Mouse (Mus musculus) ES-E14 (cell line): Measurements from ENCODE around the gene Mgea5. TPM values are rescaled to one million over a fixed set of nuclear protein-coding genes. Genes with fewer than 3 reads are reported as not detected.

Experiments
- DNase-seq: peaks from one replicate; pipeline ENCODE4 v3.0.0-alpha.2; 2013; ENCODE audit warnings: low read depth, low spot score
- H3K27ac ChIP-seq: 2 replicates; pipeline ENCODE4 v1.5.1; 2012; ENCODE audit warnings: low read depth, mild to moderate bottlenecking, low read length, moderate library complexity, mixed read lengths; ENCODE audit not compliant: poor library complexity, insufficient read depth, severe bottlenecking
- H3K36me3 ChIP-seq: 2 replicates; pipeline ENCODE4 v1.6.1; 2012; ENCODE audit warnings: mild to moderate bottlenecking, low read length, moderate library complexity, mixed read lengths; ENCODE audit not compliant: control insufficient read depth, poor library complexity, insufficient read depth, severe bottlenecking
- H3K4me1 ChIP-seq, 2 experiments: fragments of 150-350 bp in 1 of 2; sonication (generic) in 1 of 2; 2 replicates each; pipeline ENCODE4 v1.6.1; 2012; ENCODE audit warnings: low read length in 2 of 2, mild to moderate bottlenecking in 1 of 2, mixed read lengths in 1 of 2; ENCODE audit not compliant: control insufficient read depth in 2 of 2, insufficient read depth in 2 of 2, poor library complexity in 1 of 2
- H3K4me3 ChIP-seq, 2 experiments: fragments of 150-350 bp in 1 of 2; sonication (generic) in 1 of 2; 2 replicates each; pipeline ENCODE4 v1.5.1; 2012; ENCODE audit warnings: low read length in 2 of 2, low read depth in 1 of 2, mild to moderate bottlenecking in 1 of 2, mixed read lengths in 1 of 2; ENCODE audit not compliant: insufficient read depth in 1 of 2, poor library complexity in 1 of 2, severe bottlenecking in 1 of 2
- H3K9ac ChIP-seq: 2 replicates; pipeline ENCODE4 v1.6.1; 2012; ENCODE audit warnings: low read depth, mild to moderate bottlenecking, low read length, mixed read lengths; ENCODE audit not compliant: poor library complexity, insufficient read depth, severe bottlenecking
- H3K9me3 ChIP-seq: fragments of 150-350 bp; sonication (generic); 2 replicates; pipeline ENCODE4 v1.6.1; 2012; ENCODE audit warnings: low read depth, mild to moderate bottlenecking, low read length; ENCODE audit not compliant: control insufficient read depth, insufficient read depth
- CHD2 ChIP-seq: IDR thresholded peaks from 2 replicates; pipeline ENCODE4 v1.6.1; 2014; ENCODE audit warnings: mild to moderate bottlenecking, low read depth, low read length, inconsistent platforms
- HCFC1 ChIP-seq: IDR thresholded peaks from 2 replicates; pipeline ENCODE4 v1.6.1; 2012; ENCODE audit warnings: low read length, inconsistent platforms, borderline replicate concordance; ENCODE audit not compliant: insufficient read depth
- MAFK ChIP-seq: IDR thresholded peaks from 2 replicates; pipeline ENCODE4 v1.6.1; 2014; ENCODE audit warnings: mild to moderate bottlenecking, low read depth, low read length, inconsistent platforms; ENCODE audit not compliant: insufficient read depth
- ZC3H11A ChIP-seq: IDR thresholded peaks from 2 replicates; pipeline ENCODE4 v1.6.1; 2012; ENCODE audit warnings: low read depth, mild to moderate bottlenecking, inconsistent platforms, low read length, borderline replicate concordance
- ZNF384 ChIP-seq: IDR thresholded peaks from 2 replicates; pipeline ENCODE4 v1.6.1; 2012; ENCODE audit warnings: low read depth, low read length, inconsistent platforms
- in situ Hi-C, 2 experiments: fragments of 600-800 bp; cut with MboI; formaldehyde crosslinking; loops; one replicate each; pipeline ENCODE4 v1.15.1; 2025; ENCODE audit warnings: low sequenced_read_pairs in 2 of 2, inconsistent platforms in 1 of 2; ENCODE audit not compliant: unreplicated experiment in 2 of 2
- total RNA-seq: library from RNA; depleted of rRNA; stranded (reverse); fragments of 300-350 nt; gene quantifications from 2 replicates; pipeline ENCODE4 v1.2.3, GENCODE M21; 2012

Mgea5 gene
- total RNA-seq, 1 experiment: 94.7 TPM

DNA sequence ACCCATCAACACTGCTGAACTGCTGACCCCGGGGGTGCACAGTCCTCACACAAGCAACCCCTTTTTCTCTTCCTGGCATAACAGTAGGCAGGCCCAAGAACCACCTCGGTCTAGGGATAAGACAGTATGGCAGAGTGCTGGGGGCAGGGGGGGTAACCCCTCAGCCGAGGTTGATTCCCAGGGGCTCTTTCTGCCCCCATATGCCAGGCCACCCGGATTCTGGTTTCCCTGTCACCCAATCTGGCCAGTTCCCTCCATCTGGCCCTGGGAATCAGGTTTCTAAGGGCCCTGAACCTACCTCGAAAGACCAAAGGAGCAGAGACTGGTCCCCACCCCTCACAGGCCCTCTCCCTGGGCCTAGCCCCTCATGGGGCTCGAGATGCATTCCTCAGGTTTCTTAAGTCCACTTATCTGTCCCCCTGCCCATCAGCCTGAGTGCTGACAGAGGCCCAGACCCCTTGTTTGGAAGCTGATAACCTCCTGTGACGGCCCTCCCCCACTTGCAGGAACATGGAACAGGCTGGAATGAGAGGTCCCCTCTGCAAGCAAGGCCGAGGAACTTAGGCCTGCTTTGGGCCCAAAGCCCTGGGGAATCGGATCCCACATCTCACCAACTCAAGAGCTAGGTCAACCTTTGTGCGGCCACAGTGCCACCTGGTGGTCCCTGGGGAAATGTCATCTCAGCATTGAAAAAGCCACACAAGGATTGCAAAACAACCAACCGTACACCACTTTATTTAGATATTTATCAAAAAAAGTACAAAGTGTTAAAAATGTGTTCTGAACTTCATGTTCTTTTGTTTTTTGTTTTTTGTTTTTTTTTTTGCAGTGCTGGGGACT, 36.4 kb downstream of the Mgea5 start:
- TF ChIP-seq CHD2: no peak
- TF ChIP-seq HCFC1: no peak
- TF ChIP-seq MAFK: peak; percentile 66
- TF ChIP-seq ZC3H11A: peak; percentile 34; the same call in 1 of the 2 replicates
- no peak for TF ChIP-seq ZNF384
- Histone ChIP-seq H3K4me1 (peaks cover 2 to 24% of the 10 kb centered on the region in 2 experiments; a peak in 2 of 4 replicates), H3K9ac (no peak overlapping the region), H3K36me3 (peaks cover 10% of the 10 kb centered on the region), H3K4me3 (no peak overlapping the region), H3K9me3 (no peaks in the 10 kb centered on the region), H3K27ac (no peak overlapping the region)
- in situ Hi-C loops: loop anchor here (5.0 to 10.0 kb wide), 3 partner anchors 172 to 525 kb away; no protein-coding TSS in a partner anchor
- DNase-seq: peak; percentile 88

DNA sequence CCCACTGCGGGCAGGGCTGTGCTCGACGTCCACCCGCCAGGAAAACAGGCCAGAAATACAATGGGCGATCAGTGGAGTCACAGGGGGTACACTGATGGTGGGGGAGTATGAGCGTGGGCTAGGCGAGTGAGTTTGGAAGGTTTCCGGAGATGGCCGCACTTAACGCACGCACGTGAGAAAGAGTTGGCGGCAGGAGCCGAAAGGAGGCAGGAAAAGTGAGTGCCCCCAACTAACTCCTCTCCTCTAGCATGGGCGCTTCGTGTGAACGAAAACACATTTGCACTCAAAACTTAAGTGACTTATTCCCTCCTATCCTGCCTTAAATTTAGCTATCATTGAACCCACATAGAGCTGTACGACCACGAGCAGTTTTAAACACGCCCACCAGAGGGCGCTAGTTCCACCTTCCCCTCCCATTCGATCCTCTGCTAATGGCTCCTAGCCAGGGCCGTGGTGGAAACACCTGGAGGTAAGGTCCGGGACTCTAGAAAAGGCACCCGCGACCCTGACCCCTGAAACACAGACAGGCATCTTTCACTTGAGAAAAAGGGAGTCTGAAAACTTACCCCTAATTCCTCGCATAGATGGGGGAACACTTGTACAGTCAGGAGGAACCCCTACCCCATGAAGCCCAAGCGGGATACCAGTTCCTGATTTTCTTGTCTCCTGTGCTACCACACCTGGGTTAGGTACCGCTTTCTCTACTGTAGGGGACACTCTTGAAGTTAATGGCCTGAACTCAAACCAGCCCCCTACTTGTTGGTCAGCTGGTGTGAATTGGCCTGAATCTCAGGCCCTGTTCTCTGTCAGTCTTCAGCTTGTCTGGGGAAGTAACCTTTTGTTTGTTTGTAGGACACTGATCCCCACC, 37.2 kb downstream of the Mgea5 start:
- no peak overlapping the region for H3K27ac ChIP-seq
- no peak overlapping the region for H3K9ac ChIP-seq
- peaks cover 6% of the 10 kb centered on the region for H3K36me3 ChIP-seq
- TF ChIP-seq ZNF384: no peak
- TF ChIP-seq HCFC1: no peak
- TF ChIP-seq MAFK: no peak
- TF ChIP-seq ZC3H11A: no peak
- no peak for TF ChIP-seq CHD2
- peak overlapping the region; percentile 15 to 25; a peak in 1 of 4 replicates for H3K4me3 ChIP-seq
- DNase-seq: peak; percentile 79
- peaks cover 2 to 24% of the 10 kb centered on the region in 2 experiments; a peak in 2 of 4 replicates for H3K4me1 ChIP-seq
- H3K9me3 ChIP-seq: no peaks in the 10 kb centered on the region
- in situ Hi-C loops: loop anchor here (5.0 to 10.0 kb wide), 3 partner anchors 172 to 524 kb away; no protein-coding TSS in a partner anchor

DNA sequence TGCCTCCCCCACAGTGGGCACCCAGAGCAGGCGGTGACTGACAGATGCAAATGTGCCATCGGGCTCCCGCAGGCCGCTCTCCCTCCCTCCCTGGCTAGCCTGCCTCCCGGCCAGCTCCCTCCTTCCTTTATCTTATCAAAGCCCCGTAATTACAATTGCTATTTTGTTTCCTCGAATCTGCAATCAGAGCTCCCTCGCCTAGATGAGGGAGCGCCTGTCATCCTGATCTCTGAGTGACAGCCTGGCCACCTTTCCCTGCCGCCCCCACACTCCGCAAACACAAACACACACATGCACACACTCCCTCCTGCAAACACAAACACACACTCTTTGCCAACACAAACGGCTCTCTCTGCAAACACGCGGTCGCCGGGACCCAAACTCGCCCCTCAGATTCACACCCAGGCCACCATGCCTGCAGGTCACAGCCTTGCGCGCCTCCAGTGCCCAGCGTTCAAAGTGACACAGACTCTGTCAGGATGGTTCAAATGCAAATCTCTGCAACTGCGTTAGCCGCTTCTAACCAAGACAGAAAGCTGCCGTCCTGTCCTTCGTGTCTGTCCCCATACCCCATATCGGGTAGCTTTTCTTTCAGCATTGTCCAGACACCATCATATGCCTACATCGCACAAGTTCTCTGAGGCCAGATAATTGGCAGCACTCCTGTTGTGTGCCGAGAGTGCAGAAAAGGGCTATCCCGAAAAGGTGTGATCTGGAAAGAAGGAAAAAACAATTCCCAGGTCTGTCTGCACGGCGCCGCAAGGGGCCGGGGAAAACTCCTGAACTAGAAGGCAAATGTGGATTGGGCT, 38.1 kb downstream of the Mgea5 start:
- no peak for DNase-seq
- H3K4me1 ChIP-seq: peaks cover 2 to 27% of the 10 kb centered on the region in 2 experiments; a peak in 2 of 4 replicates
- H3K9me3 ChIP-seq: no peaks in the 10 kb centered on the region
- peak overlapping the region; percentile 0 to 25; a peak in 1 of 4 replicates for H3K4me3 ChIP-seq
- no peak overlapping the region for H3K9ac ChIP-seq
- H3K36me3 ChIP-seq: peaks cover 6% of the 10 kb centered on the region
- H3K27ac ChIP-seq: no peak overlapping the region
- TF ChIP-seq MAFK (no peak), ZC3H11A (no peak), ZNF384 (no peak), CHD2 (no peak), HCFC1 (no peak)
- in situ Hi-C loops: loop anchor here (5.0 to 10.0 kb wide), 3 partner anchors 171 to 523 kb away; no protein-coding TSS in a partner anchor

DNA sequence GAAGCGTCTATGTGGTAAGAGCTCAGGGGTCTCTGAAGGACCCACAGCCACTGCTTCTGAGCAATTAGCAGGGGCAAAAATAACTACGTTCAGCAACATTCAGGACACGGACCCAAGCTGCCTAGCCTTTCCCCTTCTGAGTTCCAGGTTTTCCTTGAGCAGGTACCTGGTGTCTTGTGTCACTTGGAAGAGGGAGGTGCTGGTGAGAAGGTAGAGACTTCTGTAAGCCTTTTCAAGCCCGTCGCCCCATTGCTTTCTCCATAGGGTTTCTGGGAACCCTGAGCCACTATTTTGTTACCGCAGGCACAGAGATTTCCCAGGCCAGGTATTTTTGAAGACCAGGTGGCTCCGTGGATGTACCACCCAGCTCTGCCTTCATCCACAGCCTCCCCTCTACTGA, 40.0 kb downstream of the Mgea5 start:
- Histone ChIP-seq H3K36me3 (peaks cover 6% of the 10 kb centered on the region), H3K4me3 (no peak overlapping the region), H3K27ac (no peak overlapping the region), H3K9me3 (no peaks in the 10 kb centered on the region), H3K4me1 (peaks cover 2 to 25% of the 10 kb centered on the region in 2 experiments; a peak in 2 of 4 replicates), H3K9ac (no peak overlapping the region)
- TF ChIP-seq ZC3H11A: no peak
- no peak for TF ChIP-seq ZNF384
- no peak for TF ChIP-seq CHD2
- TF ChIP-seq MAFK: no peak
- TF ChIP-seq HCFC1: no peak
- DNase-seq: no peak
- in situ Hi-C loops: loop anchor here (10.0 kb wide), 2 partner anchors 169 to 519 kb away; no protein-coding TSS in a partner anchor
